Mouse (Mus musculus): ENCODE measurements around the gene Eva1b. TPM values are rescaled to one million over a fixed set of nuclear protein-coding genes. Genes with fewer than 3 reads are reported as not detected.
"Not testable (repeated sequence)": the region's sequence is repeated elsewhere in the genome, so short reads cannot be mapped to it uniquely, and the experiment has no call there.

The Eva1b gene
- polyA plus RNA-seq, 2 experiments, result 11.9 to 12.0 TPM

GRCm38 (mm10) chr4:126163067-126163659, 15.6 kb downstream of the Eva1b start, which contains the start of gene Sh3d21:
Gene Sh3d21 (minus strand): TSS chr4:126163491.
- Histone ChIP-seq H3K36me3 (replicated peaks; ENCODE audit: control insufficient read depth, insufficient read depth, low read depth) (peaks cover 26% of the 10 kb centered on the region), H3K4me3 (ENCODE audit: insufficient read depth in 1 of 2, low read depth in 2 of 2, low read length in 2 of 2) (peak within 1 kb of the TSS; percentile 45 to 56), H3K4me1 (replicated peaks; ENCODE audit: control insufficient read depth in 2 of 2, insufficient read depth in 2 of 2, low read length in 1 of 2) (peaks cover 4 to 9% of the 10 kb centered on the region in 2 experiments), H3K27me3 (ENCODE audit: control insufficient read depth, insufficient read depth, low read length) (no peaks in the 10 kb centered on the region), H3K4me2 (ENCODE audit: low read depth) (peak within 1 kb of the TSS; percentile 82), H3K9me3 (ENCODE audit: control insufficient read depth, low read length) (no peaks in the 10 kb centered on the region), H3K27ac (no peak within 1 kb of the TSS), H3K9ac (replicated peaks) (peak within 1 kb of the TSS; percentile 65)
- 6% methylated on average over 22 of the region's 22 CpGs for WGBS (ENCODE audit: insufficient replicate concordance)
- TF ChIP-seq CTCF (IDR thresholded peaks at IDR 0.05; ENCODE audit: low read depth) (no peak), EP300 (IDR thresholded peaks at IDR 0.05; ENCODE audit: low read depth) (no peak)
- ATAC-seq (ENCODE audit: insufficient read depth) (peak; percentile 48), DNase-seq (ENCODE audit: low read depth in 3 of 3, low spot score in 3 of 3) (no peak)

- Histone ChIP-seq H3K9me3 (ENCODE audit: control insufficient read depth, low read length) (no peaks in the 10 kb centered on the region), H3K9ac (replicated peaks) (peak overlapping the region; percentile 3; the same call in 1 of the 2 replicates), H3K4me3 (ENCODE audit: insufficient read depth in 1 of 2, low read depth in 2 of 2, low read length in 2 of 2) (peak overlapping the region in 1 of 2 experiments; percentile 56; a peak in 1 of 4 replicates), H3K27ac (no peak overlapping the region), H3K36me3 (replicated peaks; ENCODE audit: control insufficient read depth, insufficient read depth, low read depth) (peaks cover 31% of the 10 kb centered on the region), H3K27me3 (ENCODE audit: control insufficient read depth, insufficient read depth, low read length) (no peaks in the 10 kb centered on the region), H3K4me2 (ENCODE audit: low read depth) (peak overlapping the region; percentile 82), H3K4me1 (replicated peaks; ENCODE audit: control insufficient read depth in 2 of 2, insufficient read depth in 2 of 2, low read length in 1 of 2) (peaks cover 4 to 9% of the 10 kb centered on the region in 2 experiments)
- WGBS (ENCODE audit: insufficient replicate concordance), result 53% methylated on average over 4 of the region's 4 CpGs
- TF ChIP-seq CTCF (IDR thresholded peaks at IDR 0.05; ENCODE audit: low read depth) (no peak), EP300 (IDR thresholded peaks at IDR 0.05; ENCODE audit: low read depth) (no peak)
- ATAC-seq (ENCODE audit: insufficient read depth) (no peak), DNase-seq (ENCODE audit: low read depth in 3 of 3, low spot score in 3 of 3) (no peak)
These were observed 16.1 kb downstream of the Eva1b start for GRCm38 (mm10) chr4:126163685-126164084.

- H3K27ac ChIP-seq; H3K4me2 ChIP-seq (ENCODE audit: low read depth); H3K4me1 ChIP-seq (replicated peaks; ENCODE audit: control insufficient read depth in 2 of 2, insufficient read depth in 2 of 2, low read length in 1 of 2); ATAC-seq (ENCODE audit: insufficient read depth); DNase-seq (ENCODE audit: low read depth in 3 of 3, low spot score in 3 of 3); H3K27me3 ChIP-seq (ENCODE audit: control insufficient read depth, insufficient read depth, low read length); H3K9me3 ChIP-seq (ENCODE audit: control insufficient read depth, low read length); H3K4me3 ChIP-seq (ENCODE audit: insufficient read depth in 1 of 2, low read depth in 2 of 2, low read length in 2 of 2); H3K9ac ChIP-seq (replicated peaks): not testable (repeated sequence)
- WGBS (ENCODE audit: insufficient replicate concordance), result 76% methylated on average over 8 of the region's 10 CpGs
- H3K36me3 ChIP-seq (replicated peaks; ENCODE audit: control insufficient read depth, insufficient read depth, low read depth), result peaks cover 45% of the 10 kb centered on the region
These were observed 17.5 kb downstream of the Eva1b start for GRCm38 (mm10) chr4:126165092-126165491.

- no peak overlapping the region for H3K9ac ChIP-seq (replicated peaks)
- TF ChIP-seq CTCF (IDR thresholded peaks at IDR 0.05; ENCODE audit: low read depth) (no peak), EP300 (IDR thresholded peaks at IDR 0.05; ENCODE audit: low read depth) (no peak)
- peaks cover 54% of the 10 kb centered on the region for H3K36me3 ChIP-seq (replicated peaks; ENCODE audit: control insufficient read depth, insufficient read depth, low read depth)
- ATAC-seq (ENCODE audit: insufficient read depth) (no peak), DNase-seq (ENCODE audit: low read depth in 3 of 3, low spot score in 3 of 3) (no peak)
- H3K4me1 ChIP-seq (replicated peaks; ENCODE audit: control insufficient read depth in 2 of 2, insufficient read depth in 2 of 2, low read length in 1 of 2), result peaks cover 4 to 9% of the 10 kb centered on the region in 2 experiments
- 83% methylated on average over 3 of the region's 3 CpGs for whole genome bisulfite sequencing (ENCODE audit: insufficient replicate concordance)
- no peak overlapping the region for H3K4me2 ChIP-seq (ENCODE audit: low read depth)
- no peak overlapping the region for H3K4me3 ChIP-seq (ENCODE audit: insufficient read depth in 1 of 2, low read depth in 2 of 2, low read length in 2 of 2)
- H3K27me3 ChIP-seq (ENCODE audit: control insufficient read depth, insufficient read depth, low read length), result no peaks in the 10 kb centered on the region
- H3K27ac ChIP-seq, result no peak overlapping the region
- H3K9me3 ChIP-seq (ENCODE audit: control insufficient read depth, low read length), result no peaks in the 10 kb centered on the region
These were observed 18.5 kb downstream of the Eva1b start for GRCm38 (mm10) chr4:126166084-126166483.

DNA sequence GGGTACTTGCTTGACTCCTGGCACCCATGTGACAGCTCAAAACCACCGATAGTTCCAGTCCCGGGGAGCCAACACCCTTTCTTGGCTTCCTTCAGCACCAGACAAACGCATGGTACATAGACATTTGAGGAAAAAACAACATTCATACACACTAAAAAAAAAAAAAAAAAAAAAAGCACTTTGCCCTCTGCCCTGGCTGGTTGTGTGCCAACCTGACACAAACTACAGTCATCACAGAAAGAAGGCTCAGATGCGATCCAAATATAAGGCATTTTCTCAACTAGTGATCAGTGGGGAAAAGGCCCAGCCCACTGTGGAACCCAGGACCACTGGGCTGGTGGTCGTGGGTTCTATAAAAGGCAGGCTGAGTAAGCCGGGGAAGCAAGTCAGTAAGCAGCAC, 21.3 kb downstream of the Eva1b start:
- no peak for DNase-seq (ENCODE audit: low read depth in 3 of 3, low spot score in 3 of 3)
- peaks cover 0 to under 1% of the 10 kb centered on the region in 2 experiments; a peak in 1 of 4 replicates for H3K4me1 ChIP-seq (replicated peaks; ENCODE audit: control insufficient read depth in 2 of 2, insufficient read depth in 2 of 2, low read length in 1 of 2)
- no peaks in the 10 kb centered on the region for H3K9me3 ChIP-seq (ENCODE audit: control insufficient read depth, low read length)
- TF ChIP-seq EP300 (IDR thresholded peaks at IDR 0.05; ENCODE audit: low read depth) (no peak), CTCF (IDR thresholded peaks at IDR 0.05; ENCODE audit: low read depth) (no peak)
- no peak overlapping the region for H3K4me3 ChIP-seq (ENCODE audit: insufficient read depth in 1 of 2, low read depth in 2 of 2, low read length in 2 of 2)
- no peak for ATAC-seq (ENCODE audit: insufficient read depth)
- WGBS (ENCODE audit: insufficient replicate concordance), result 75% methylated on average over 6 of the region's 6 CpGs
- no peaks in the 10 kb centered on the region for H3K27me3 ChIP-seq (ENCODE audit: control insufficient read depth, insufficient read depth, low read length)
- no peak overlapping the region for H3K9ac ChIP-seq (replicated peaks)
- H3K36me3 ChIP-seq (replicated peaks; ENCODE audit: control insufficient read depth, insufficient read depth, low read depth), result peaks cover 80% of the 10 kb centered on the region
- no peak overlapping the region for H3K27ac ChIP-seq
- H3K4me2 ChIP-seq (ENCODE audit: low read depth), result no peak overlapping the region

DNA sequence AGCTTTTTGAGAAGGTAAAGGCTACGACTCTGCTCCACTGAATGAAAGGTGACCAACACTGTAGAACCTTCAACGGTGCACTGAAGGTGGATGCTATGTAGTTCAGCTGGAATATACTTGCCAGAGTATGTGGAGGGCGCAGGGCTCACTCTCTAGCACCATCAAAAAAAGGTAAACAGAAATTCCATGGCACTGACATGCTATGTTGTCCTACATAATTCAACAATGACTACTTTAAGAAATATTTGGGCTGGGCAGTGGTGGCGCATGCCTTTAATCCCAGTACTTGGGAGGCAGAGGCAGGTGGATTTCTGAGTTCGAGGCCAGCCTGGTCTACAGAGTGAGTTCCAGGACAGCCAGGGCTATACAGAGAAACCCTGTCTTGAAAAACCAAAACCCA, 23.2 kb downstream of the Eva1b start:
- WGBS (ENCODE audit: insufficient replicate concordance), result 86% methylated on average over 5 of the region's 5 CpGs
- H3K9me3 ChIP-seq (ENCODE audit: control insufficient read depth, low read length); H3K4me3 ChIP-seq (ENCODE audit: insufficient read depth in 1 of 2, low read depth in 2 of 2, low read length in 2 of 2); H3K27me3 ChIP-seq (ENCODE audit: control insufficient read depth, insufficient read depth, low read length); DNase-seq (ENCODE audit: low read depth in 3 of 3, low spot score in 3 of 3); H3K4me2 ChIP-seq (ENCODE audit: low read depth); H3K27ac ChIP-seq; H3K4me1 ChIP-seq (replicated peaks; ENCODE audit: control insufficient read depth in 2 of 2, insufficient read depth in 2 of 2, low read length in 1 of 2); ATAC-seq (ENCODE audit: insufficient read depth); H3K9ac ChIP-seq (replicated peaks): not testable (repeated sequence)
- peaks cover 93% of the 10 kb centered on the region for H3K36me3 ChIP-seq (replicated peaks; ENCODE audit: control insufficient read depth, insufficient read depth, low read depth)
